Comparison of ENCODE assay signal across 8 mouse cellular contexts in the genomic region with DNA sequence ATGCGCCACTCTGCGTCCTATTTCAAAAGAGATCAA. TPM values are rescaled to one million over a fixed set of nuclear protein-coding genes. Genes with fewer than 3 reads are reported as not detected.
DNase-seq lines count a peak whose midpoint lies in the region; ATAC-seq and TF ChIP-seq lines count a peak whose summit lies in the region.

A gene (minus strand): TSS at position 1 of the 36 bp plus-strand sequence.

- H3K4me2 ChIP-seq in limb, embryonic 14.5 days (replicated peaks; ENCODE audit: low read depth, low read length, severe bottlenecking), result peak within 1 kb of the TSS; percentile 86
- peak within 1 kb of the TSS; percentile 74 for H3K4me2 ChIP-seq in stomach, embryonic 15.5 days

- no peak for ATAC-seq in erythroid progenitor cell, adult 5-6 weeks (replicated peaks; ENCODE audit: low FRiP score, poor library complexity, severe bottlenecking)
- no peak for ATAC-seq in limb, embryonic 14.5 days (ENCODE audit: low FRiP score, low read depth)
- no peak for ATAC-seq in stomach, embryonic 15.5 days (ENCODE audit: insufficient read depth, low FRiP score, low read depth)

- H3K9me3 ChIP-seq in limb, embryonic 14.5 days (ENCODE audit: control insufficient read depth, low read length), result no peaks in the 10 kb centered on the region
- H3K9me3 ChIP-seq in stomach, embryonic 15.5 days, result no peaks in the 10 kb centered on the region

- intact Hi-C loops in heart, postnatal 36 days (cut with DNase I), result loop anchor here (1.0 to 2.0 kb wide), 3 partner anchors 24 to 64 kb away; a partner anchor contains a TSS

- peak within 1 kb of the TSS; percentile 70 for H3K4me3 ChIP-seq in thymus, adult 2 months (ENCODE audit: control insufficient read depth, insufficient read depth, low read length)
- peak within 1 kb of the TSS; percentile 89 for H3K4me3 ChIP-seq in limb, embryonic 14.5 days (replicated peaks; ENCODE audit: low read length)
- H3K4me3 ChIP-seq in stomach, embryonic 15.5 days (replicated peaks), result peak within 1 kb of the TSS; percentile 81

- DNase-seq in thymus, adult 2 months, result no peak
- no peak for DNase-seq in thymus, postnatal 36 days
- no peak for DNase-seq in heart, postnatal 36 days
- no peak for DNase-seq in limb, embryonic 14.5 days (ENCODE audit: low spot score)
- no peak for DNase-seq in ovary, adult 18-20 months (ENCODE audit: low spot score)
- DNase-seq in right cerebral cortex, adult 18-20 months, result no peak

- peak within 1 kb of the TSS; percentile 92 for H3K27ac ChIP-seq in thymus, adult 2 months (ENCODE audit: control insufficient read depth, insufficient read depth, low read length)
- peak within 1 kb of the TSS; percentile 90 for H3K27ac ChIP-seq in limb, embryonic 14.5 days (replicated peaks; ENCODE audit: low read depth, low read length)
- H3K27ac ChIP-seq in stomach, embryonic 15.5 days, result peak within 1 kb of the TSS; percentile 92

- H3K36me3 ChIP-seq in thymus, adult 2 months (ENCODE audit: control insufficient read depth, insufficient read depth, low read length), result no peaks in the 10 kb centered on the region
- no peaks in the 10 kb centered on the region for H3K36me3 ChIP-seq in limb, embryonic 14.5 days (ENCODE audit: control insufficient read depth, insufficient read depth, low read length)
- no peaks in the 10 kb centered on the region for H3K36me3 ChIP-seq in stomach, embryonic 15.5 days

- H3K4me1 ChIP-seq in thymus, adult 2 months (replicated peaks; ENCODE audit: control insufficient read depth, insufficient read depth, low read length), result peaks cover 22% of the 10 kb centered on the region
- H3K4me1 ChIP-seq in limb, embryonic 14.5 days (ENCODE audit: control insufficient read depth, insufficient read depth, low read length), result peaks cover 18% of the 10 kb centered on the region; the same call in 1 of the 2 replicates
- H3K4me1 ChIP-seq in stomach, embryonic 15.5 days, result peaks cover 15% of the 10 kb centered on the region

- TF ChIP-seq POLR2A in thymus, adult 2 months (IDR thresholded peaks at IDR 0.05; ENCODE audit: control insufficient read depth, extremely low read depth, insufficient read depth, low read length, poor library complexity), result no peak
- no peak for TF ChIP-seq POLR2A in limb, embryonic 14.5 days (IDR thresholded peaks at IDR 0.05; ENCODE audit: borderline replicate concordance, extremely low read depth, insufficient read depth, insufficient read length)

- no peak for TF ChIP-seq CTCF in thymus, adult 2 months (IDR thresholded peaks at IDR 0.05; ENCODE audit: borderline replicate concordance, control insufficient read depth, extremely low read depth, insufficient read depth, low read length, poor library complexity)

- H3K9ac ChIP-seq in limb, embryonic 14.5 days (ENCODE audit: low read depth, low read length, severe bottlenecking), result peak within 1 kb of the TSS; percentile 84
- H3K9ac ChIP-seq in stomach, embryonic 15.5 days, result peak within 1 kb of the TSS; percentile 81

- WGBS in thymus, adult 2 months, result 0% methylated on average over 2 of the region's 2 CpGs
- WGBS in limb, embryonic 14.5 days, result 0% methylated on average over 2 of the region's 2 CpGs
- 0% methylated on average over 2 of the region's 2 CpGs for WGBS in stomach, embryonic 15.5 days

- no peaks in the 10 kb centered on the region for H3K27me3 ChIP-seq in thymus, adult 2 months (ENCODE audit: control insufficient read depth, insufficient read depth, low read length)
- 0 out of 2 replicates have a peak, but pooled peaks cover 5% of the 10 kb centered on the region for H3K27me3 ChIP-seq in limb, embryonic 14.5 days (ENCODE audit: control insufficient read depth, insufficient read depth, low read length)
- no peaks in the 10 kb centered on the region for H3K27me3 ChIP-seq in stomach, embryonic 15.5 days (replicated peaks)

RNA-seq across cellular contexts. Expression of the gene that starts here (rescaled TPM):
- 107 and 117 TPM in 2 replicates for polyA plus RNA-seq in thymus, adult 2 months (2012; rRNA removed)
- 17.7 and 24.7 TPM in 2 replicates for total RNA-seq in erythroid progenitor cell, adult 5-6 weeks (2015; ENCODE audit: low replicate concordance)
- total RNA-seq in erythroid progenitor cell, adult 5-6 weeks (2017; ENCODE audit: low replicate concordance), result 10.4 and 24.8 TPM in 2 replicates
- 10 to 100 TPM; 52.8 to 54.2 TPM for total RNA-seq in heart, postnatal 36 days (2021)
- polyA plus RNA-seq in limb, embryonic 14.5 days (2012; rRNA removed), result 42.5 and 45.7 TPM in 2 replicates
- polyA plus RNA-seq in limb, embryonic 14.5 days (2014; fragmentation: Nextera tagmentation; extraction: Ambion mirVana), result 69.3 and 78.2 TPM in 2 replicates
- 73.3 and 79.9 TPM in 2 replicates for polyA plus RNA-seq in stomach, embryonic 15.5 days (2015; fragmentation: Nextera tagmentation; extraction: Ambion mirVana)
